Mouse (Mus musculus) ovary, postnatal 14 days (tissue): ENCODE data around the gene Poln.

Source experiments
- DNase-seq: peaks from one replicate; pipeline ENCODE4 v3.0.0; 2022; ENCODE audit warnings: low spot score

Gene Poln

GRCm38 (mm10) chr5:34168950-34169891 is at the start of gene Poln, which contains the start of gene Haus3:
Gene Poln, minus strand, starts transcription at chr5:34169448.
Gene Haus3, minus strand, starts transcription at chr5:34169527.
- DNase-seq = peak; percentile 91

DNA sequence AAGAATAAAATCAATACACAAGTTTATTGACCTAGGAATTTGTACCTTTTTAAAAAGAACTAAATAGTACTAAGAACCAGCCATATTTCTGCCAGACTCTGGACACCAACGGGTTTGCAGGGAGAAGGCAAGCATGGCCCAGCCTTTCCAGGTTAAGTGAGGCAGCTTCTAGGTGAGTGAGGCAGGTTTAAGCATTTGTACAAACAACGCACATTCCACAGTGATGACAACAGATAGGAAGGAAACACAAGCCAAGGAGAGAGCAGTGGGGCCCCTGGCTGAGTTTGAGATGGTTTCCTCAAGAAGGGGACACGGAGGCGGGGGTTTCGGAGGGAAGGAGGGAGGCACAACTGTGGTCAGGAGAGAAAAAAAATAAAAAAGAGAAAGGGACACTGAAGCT is 49.4 kb upstream of the Poln start:
- no peak for DNase-seq

DNA sequence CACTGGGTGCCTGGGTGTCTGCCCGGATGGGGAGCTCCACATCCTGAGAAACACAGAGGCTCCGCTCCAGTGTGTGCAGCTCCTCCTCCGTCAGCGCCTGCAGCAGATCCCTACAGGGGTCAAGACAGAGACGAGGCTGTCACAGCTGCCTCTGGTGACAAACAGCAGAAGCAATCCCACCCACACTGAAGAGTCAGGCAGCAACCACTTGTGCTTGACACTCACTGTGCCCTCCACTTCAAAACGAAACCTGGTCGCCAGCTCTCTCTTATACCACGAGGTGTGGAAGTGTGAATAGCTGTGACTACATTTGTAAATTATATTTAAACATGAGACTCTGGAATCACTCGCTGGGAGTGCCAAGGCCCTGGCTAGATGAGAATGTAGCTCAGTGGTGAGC is 48.5 kb upstream of the Poln start:
- DNase-seq = no peak

DNA sequence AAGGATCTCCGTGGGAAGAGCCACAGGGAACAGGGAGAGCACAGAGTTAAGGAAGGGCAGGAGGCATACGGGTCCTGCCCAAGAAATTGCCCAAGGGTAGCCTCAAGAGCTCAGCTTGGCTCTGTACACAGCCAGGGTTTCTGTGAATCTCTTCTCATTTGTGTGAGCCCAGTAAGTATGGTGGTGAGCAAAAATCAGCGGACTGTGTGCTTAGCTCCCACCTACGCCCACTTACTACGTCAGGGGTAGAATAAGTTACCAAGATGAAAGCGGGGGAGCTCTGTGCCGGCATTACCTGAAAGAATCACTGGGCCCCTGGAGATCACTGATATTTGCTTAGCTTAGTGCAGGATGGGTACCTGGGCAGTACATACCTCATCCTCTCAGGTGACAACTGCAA is 46.8 kb upstream of the Poln start:
- DNase-seq = no peak

GRCm38 (mm10) chr5:34213659-34214058 is 44.4 kb upstream of the Poln start:
- DNase-seq = no peak

DNA sequence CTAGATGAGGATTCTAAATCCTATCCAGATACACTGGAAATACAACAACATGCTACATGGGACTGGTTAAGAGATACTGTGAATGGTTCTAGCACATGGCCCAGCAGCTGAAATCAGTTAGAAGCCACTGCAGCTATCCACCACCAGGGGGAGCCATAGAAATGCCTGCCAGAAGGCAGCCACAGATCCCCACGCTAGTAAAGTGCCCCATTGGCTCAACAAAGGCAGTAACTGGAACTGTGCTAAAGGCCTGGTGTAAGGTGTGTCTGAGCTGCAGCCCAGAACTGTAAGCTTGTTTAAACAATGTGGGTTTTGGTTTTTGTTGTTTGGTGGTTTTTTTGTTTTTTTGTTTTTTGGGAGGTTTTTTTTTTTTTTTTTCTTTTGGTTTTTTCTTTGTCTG is 41.0 kb upstream of the Poln start:
- DNase-seq = peak; percentile 66

DNA sequence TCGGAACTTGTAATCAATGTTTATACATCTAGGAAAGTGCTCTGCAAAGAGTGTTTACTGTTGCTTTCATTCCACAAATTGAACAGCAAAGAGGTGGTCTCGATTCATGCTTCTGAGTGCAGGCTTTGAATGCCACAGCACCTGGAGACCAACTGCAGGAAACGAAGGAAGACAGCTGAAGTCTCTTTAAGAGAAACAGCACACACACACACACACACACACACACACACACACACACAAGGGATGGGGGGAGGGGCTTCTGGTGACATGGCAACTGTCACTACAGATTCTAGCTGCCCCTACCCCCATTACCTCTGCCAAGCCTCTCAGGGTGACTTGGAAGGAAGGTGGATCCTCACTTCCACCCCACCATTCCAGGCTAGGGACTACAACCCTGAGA is 38.3 kb upstream of the Poln start:
- DNase-seq = no peak

GRCm38 (mm10) chr5:34205788-34206187 is 36.5 kb upstream of the Poln start:
- DNase-seq = no peak

DNA sequence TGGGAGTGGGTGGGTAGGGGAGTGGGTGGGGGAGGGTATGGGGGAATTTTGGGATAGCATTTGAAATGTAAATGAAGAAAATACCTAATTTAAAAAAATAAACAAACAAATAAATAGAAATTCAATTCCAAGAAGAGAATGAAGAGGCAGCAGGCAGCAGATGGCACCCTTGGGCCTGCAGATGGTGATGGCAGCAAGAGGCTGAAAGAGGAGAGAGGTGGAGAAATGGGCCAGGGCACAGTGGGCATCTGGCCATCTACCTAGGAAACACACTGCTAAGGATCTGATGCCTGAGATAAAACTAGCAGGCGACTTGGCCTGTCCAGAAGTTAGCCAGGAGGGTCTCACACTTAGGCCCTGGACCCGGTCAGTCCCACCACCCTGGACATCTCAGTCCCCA is 35.7 kb upstream of the Poln start:
- DNase-seq = no peak

GRCm38 (mm10) chr5:34202006-34202405 is 32.8 kb upstream of the Poln start:
- DNase-seq = no peak

- DNase-seq = no peak
These were observed 32.1 kb upstream of the Poln start for GRCm38 (mm10) chr5:34201396-34201795.

DNA sequence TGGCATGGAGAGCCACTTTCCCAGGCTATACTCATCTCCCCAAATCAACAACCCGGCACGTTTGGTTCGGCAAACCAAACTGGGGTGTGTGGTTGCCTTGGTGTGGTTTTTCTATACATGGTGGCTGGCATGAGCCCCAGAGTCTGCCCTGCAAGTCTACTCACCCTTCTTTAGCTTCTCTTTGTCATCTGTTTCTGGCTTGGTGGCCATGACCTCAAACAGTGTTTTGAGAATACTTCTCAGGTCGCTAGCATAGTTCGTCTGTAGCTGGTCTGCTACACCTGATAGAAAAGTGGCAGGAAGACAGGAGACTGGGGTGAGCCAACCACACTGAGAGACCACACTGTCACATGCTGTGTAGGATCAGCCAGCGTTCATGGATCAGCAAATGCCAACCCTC is 29.4 kb upstream of the Poln start:
- DNase-seq = no peak

GRCm38 (mm10) chr5:34197243-34197642 is 28.0 kb upstream of the Poln start:
- DNase-seq = no peak

DNA sequence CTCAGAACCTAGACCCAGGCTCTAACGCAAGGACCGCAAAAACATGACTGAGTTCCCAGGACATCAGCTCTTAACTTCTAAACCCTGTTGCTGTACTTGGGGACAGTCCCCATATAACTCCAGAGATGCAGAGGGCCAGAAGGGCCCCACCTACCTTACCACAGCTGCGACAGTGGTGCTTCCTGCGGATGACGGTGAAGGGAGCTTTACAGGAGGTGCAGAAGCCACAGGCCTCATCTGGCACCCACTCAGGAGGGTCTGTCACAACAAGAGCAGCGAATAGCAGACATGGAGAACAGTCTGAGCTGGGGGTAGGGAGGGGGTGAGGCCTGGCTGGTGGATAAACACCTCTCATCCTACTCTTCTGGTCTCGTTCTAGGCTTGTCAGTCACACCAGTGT is 27.2 kb upstream of the Poln start:
- DNase-seq = no peak

DNA sequence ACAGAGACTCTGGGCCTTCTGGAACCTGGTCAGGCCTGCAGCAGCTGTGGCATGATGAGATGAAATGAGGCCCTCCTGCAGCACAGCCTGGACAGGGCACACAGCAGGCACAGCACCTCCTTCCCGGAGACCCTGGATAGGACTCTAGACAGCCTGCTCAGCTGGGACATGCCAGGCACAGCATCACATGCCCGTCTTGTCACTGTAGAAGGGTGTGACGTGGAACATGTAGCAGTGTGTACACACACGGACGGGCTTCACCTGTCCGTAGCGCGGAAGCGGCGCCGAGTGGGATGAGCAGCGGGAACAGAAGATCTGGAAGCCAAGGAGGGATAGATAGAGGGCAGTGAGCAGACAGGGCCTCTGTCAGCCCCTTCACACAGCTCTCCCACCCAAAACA is 26.5 kb upstream of the Poln start:
- no peak for DNase-seq

DNA sequence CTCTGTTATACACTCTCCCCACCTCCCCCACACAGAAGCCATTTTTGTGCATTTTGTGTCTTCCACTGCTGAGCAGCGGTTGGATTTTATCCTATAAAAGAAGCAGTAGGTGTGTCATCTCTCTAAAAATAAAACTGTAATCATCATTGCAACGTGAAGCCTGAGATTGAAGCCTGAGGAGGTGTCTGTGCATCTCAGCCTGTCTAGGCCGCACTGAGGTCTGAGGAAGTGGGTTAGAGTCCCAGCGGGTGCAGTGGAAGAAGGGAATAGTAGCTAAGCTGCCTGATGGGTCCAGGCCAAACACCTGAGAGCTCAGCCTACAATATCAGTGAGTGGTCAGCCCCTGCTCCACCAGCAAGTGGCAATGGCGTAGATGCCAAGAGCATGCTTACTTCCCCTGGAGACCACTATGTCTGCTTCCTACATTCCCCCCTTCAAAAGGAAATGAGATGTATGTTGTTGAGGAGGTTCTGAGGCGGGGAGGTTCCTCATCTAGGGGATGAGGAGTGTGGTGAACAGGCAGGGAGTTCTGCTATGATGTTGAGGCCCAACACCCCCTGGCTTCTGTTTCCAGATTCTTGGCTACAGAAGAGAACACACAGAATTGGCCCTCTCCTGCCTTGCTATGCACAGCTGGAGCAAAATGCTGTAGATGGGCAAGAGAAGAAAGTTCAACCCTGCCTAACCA is 25.9 kb upstream of the Poln start:
- DNase-seq = no peak

DNA sequence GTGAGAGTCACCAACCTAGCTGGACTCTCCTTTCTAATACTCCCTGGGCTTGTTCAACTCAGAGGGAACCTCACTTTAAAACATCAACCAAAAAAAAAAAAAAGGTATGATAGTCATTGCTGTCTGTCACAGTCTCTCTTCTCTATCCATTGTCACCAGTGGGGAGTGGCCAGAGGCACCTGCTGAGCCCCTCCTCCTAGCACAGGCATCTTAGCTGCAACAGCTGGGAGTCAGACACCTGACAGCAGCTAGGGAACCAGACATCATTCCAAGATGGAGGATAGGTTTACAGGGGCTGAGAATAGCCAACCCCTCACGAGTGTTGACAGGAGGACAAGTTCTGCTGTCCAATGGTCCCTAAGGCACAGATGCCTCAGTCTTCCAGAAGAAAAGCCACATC is 25.2 kb upstream of the Poln start:
- DNase-seq = no peak

- DNase-seq = no peak
These were observed 22.6 kb upstream of the Poln start for GRCm38 (mm10) chr5:34191843-34192242.

- peak; percentile 33 for DNase-seq
These were observed 21.8 kb upstream of the Poln start for GRCm38 (mm10) chr5:34191021-34191420.

- DNase-seq = no peak
These were observed 20.3 kb upstream of the Poln start for GRCm38 (mm10) chr5:34189521-34189920.

GRCm38 (mm10) chr5:34188856-34189255 is 19.6 kb upstream of the Poln start:
- DNase-seq = no peak

GRCm38 (mm10) chr5:34187601-34188316 is 18.5 kb upstream of the Poln start, which contains the start of gene Mxd4:
Gene Mxd4, minus strand, starts transcription at chr5:34187720.
- DNase-seq = peak; percentile 96

DNA sequence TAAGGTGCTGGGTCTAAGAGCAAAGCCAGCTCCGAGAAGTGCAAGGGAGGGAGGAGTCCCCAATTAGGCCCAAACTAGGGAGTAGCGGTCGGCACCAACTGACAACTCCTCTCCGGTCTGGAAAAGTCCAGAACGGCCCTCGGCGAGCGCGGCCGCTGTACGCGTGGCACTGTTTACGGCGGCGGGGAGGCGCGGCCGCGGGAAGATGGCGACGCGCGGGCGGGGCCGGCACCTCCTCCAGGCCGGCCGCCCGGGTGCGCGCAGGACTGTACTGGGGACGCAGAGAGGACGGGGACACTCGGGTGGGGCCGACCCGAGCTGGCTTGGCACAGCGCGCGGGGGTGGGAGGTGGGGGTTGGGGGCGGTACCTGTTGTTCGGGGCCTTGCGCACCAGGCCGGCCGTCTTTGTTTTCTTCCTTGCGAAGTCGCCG is 17.7 kb upstream of the Poln start:
- no peak for DNase-seq
